ENCODE assay signal across 7 mouse cellular contexts in the genomic region with DNA sequence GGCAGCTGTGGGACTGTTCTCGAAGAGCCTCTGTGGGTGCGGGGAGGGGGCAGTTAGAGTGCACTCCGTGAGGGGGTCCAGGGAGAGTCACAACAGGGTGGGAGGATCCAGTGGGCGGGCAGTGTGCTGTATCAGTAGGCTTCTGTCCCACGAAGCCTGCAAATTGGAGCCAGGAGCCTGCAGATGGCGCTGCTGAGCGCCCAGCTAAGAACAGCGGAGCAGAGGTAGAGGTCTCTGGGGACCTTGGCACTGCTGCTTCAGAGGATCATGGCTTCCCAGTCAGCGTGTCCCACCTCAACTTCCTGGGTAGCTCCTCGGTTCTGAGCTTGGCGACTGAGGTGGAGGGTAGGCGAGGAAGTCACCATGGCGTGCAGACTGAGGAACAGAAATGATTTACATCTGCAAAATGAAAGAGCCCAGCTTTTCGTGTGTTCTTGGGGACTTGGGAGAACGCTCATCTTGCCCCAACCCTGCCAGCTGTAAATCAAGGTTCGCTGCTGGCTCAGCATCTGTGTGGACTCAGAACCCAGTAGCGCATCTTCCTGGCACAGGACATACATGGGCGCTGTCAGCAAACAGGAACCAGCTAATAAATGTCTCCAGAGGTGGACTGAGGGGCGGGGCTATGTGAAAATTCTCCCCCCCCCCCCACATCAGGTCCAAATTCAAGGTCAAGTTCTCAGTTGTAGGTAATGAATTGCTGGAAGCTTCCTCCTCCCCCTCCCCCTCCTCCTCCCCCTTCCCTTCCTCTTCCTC. TPM values are rescaled to one million over a fixed set of nuclear protein-coding genes. Genes with fewer than 3 reads are reported as not detected.
DNase-seq lines count a peak whose midpoint lies in the region; ATAC-seq lines count a peak whose summit lies in the region.

No protein-coding gene starts in this region.

- no peaks in the 10 kb centered on the region for H3K9me3 ChIP-seq in embryonic facial prominence, embryonic 13.5 days

- ATAC-seq in embryonic facial prominence, embryonic 13.5 days (ENCODE audit: insufficient number of reproducible peaks, insufficient read depth, low FRiP score, low TSS enrichment, low read depth) = peak; percentile 20; the same call in 1 of the 2 replicates

- H3K9ac ChIP-seq in embryonic facial prominence, embryonic 13.5 days = no peak overlapping the region

- H3K4me1 ChIP-seq in embryonic facial prominence, embryonic 13.5 days = 0 out of 2 replicates have a peak, but pooled peaks cover under 1% of the 10 kb centered on the region

- no peaks in the 10 kb centered on the region for H3K36me3 ChIP-seq in embryonic facial prominence, embryonic 13.5 days

- peak overlapping the region; percentile 43 for H3K4me2 ChIP-seq in embryonic facial prominence, embryonic 13.5 days

- H3K27ac ChIP-seq in embryonic facial prominence, embryonic 13.5 days = no peak overlapping the region

- WGBS in embryonic facial prominence, embryonic 13.5 days = 26% methylated on average over 19 of the region's 19 CpGs

- peaks cover 7% of the 10 kb centered on the region; the same call in 1 of the 2 replicates for H3K27me3 ChIP-seq in embryonic facial prominence, embryonic 13.5 days

- DNase-seq in A20 (ENCODE audit: low read depth, low spot score) = peak; percentile 90
- peak; percentile 91 for DNase-seq in ES-CJ7 (ENCODE audit: low read depth, low spot score)
- peak; percentile 13 for DNase-seq in kidney, adult 18-20 months
- peak; percentile 14 for DNase-seq in lung, postnatal 14 days
- DNase-seq in spleen, postnatal 36 days (ENCODE audit: low spot score in 2 of 2) = peak; percentile 51 to 59
- no peak for DNase-seq in ovary, adult 18-20 months (ENCODE audit: low spot score)

- H3K4me3 ChIP-seq in embryonic facial prominence, embryonic 13.5 days = no peak overlapping the region; the same call in 1 of the 2 replicates

RNA-seq across cellular contexts. Expression of a gene that starts 32.5 kb away (rescaled TPM):
- polyA plus RNA-seq in embryonic facial prominence, embryonic 13.5 days (2015; fragmentation: Nextera tagmentation; extraction: Ambion mirVana) = 78.7 and 88.4 TPM in 2 replicates

RNA-seq across cellular contexts. Expression of a gene that starts 39.8 kb away (rescaled TPM):
- 512 and 574 TPM in 2 replicates for polyA plus RNA-seq in embryonic facial prominence, embryonic 13.5 days (2015; fragmentation: Nextera tagmentation; extraction: Ambion mirVana)

RNA-seq across cellular contexts. Expression of a gene that starts 48.4 kb away (rescaled TPM):
- 172 and 199 TPM in 2 replicates for polyA plus RNA-seq in embryonic facial prominence, embryonic 13.5 days (2015; fragmentation: Nextera tagmentation; extraction: Ambion mirVana)
